In genomic region chr5:123049271-123049670, GRCm38 (mm10) we compare ENCODE assay signal across 9 mouse cellular contexts. TPM values are rescaled to one million over a fixed set of nuclear protein-coding genes. Genes with fewer than 3 reads are reported as not detected.
DNase-seq lines count a peak whose midpoint lies in the region; ATAC-seq lines count a peak whose summit lies in the region.
"Had no signal": no experiment of that assay in that cellular context is flagged by ENCODE, and none has a peak within 500 bp of the region (broad histone marks: within the 10 kb centered on the region; RNA-seq: fewer than 3 reads in every experiment).

No protein-coding gene starts in this region.

- peak; percentile 94 for DNase-seq in heart, adult 11 months
- no peak for DNase-seq in heart, adult 8-10 months (ENCODE audit: low spot score)
- peak; percentile 30 for DNase-seq in NIH3T3 (ENCODE audit: low read depth)
- DNase-seq in forelimb bud, embryonic 11.5 days (ENCODE audit: low read depth, low spot score) = peak; percentile 75
- DNase-seq in kidney, postnatal 36 days = peak; percentile 50 to 65
- peak; percentile 52 to 66 for DNase-seq in thymus, postnatal 36 days

- peak; percentile 79 for ATAC-seq in megakaryocyte-erythroid progenitor cell, adult 5-6 weeks (replicated peaks; ENCODE audit: low FRiP score, low TSS enrichment, poor library complexity, severe bottlenecking)
- no peak for ATAC-seq in monocyte, adult 5-6 weeks (replicated peaks; ENCODE audit: insufficient number of reproducible peaks, low FRiP score, low TSS enrichment, poor library complexity, severe bottlenecking)

RNA-seq across cellular contexts. Expression of gene Morn3, which starts 2.5 kb away (rescaled TPM):
- not detected for total RNA-seq in heart, adult 8-10 months (2022)
- not detected in 2 replicates for total RNA-seq in megakaryocyte-erythroid progenitor cell, adult 5-6 weeks (2014; fragmentation: Nextera tagmentation)
- not detected in 2 replicates for total RNA-seq in megakaryocyte-erythroid progenitor cell, adult 5-6 weeks (2017)
- total RNA-seq in monocyte, adult 5-6 weeks (2017) = not detected in 3 replicates
- total RNA-seq: MEL had no signal

RNA-seq across cellular contexts. Expression of gene Tmem120b, which starts 18.9 kb away (rescaled TPM):
- total RNA-seq in heart, adult 8-10 months (2022) = 10 to 100 TPM in 1 of 4 experiments, 1 to 10 TPM in 3; 7.7 to 10.7 (median 8.4) TPM
- total RNA-seq in megakaryocyte-erythroid progenitor cell, adult 5-6 weeks (2014; fragmentation: Nextera tagmentation) = 22.0 and 24.8 TPM in 2 replicates
- 4.0 and 12.6 TPM in 2 replicates for total RNA-seq in megakaryocyte-erythroid progenitor cell, adult 5-6 weeks (2017)
- total RNA-seq in monocyte, adult 5-6 weeks (2017) = 0.67 to 3.5 TPM (median 2.0 TPM) in 3 replicates

RNA-seq across cellular contexts. Expression of gene Orai1, which starts 34.4 kb away (rescaled TPM):
- 10 to 100 TPM; 13.3 to 16.3 (median 15.2) TPM for total RNA-seq in heart, adult 8-10 months (2022)
- total RNA-seq in megakaryocyte-erythroid progenitor cell, adult 5-6 weeks (2014; fragmentation: Nextera tagmentation) = 6.0 and 7.7 TPM in 2 replicates
- 3.9 and 4.9 TPM in 2 replicates for total RNA-seq in megakaryocyte-erythroid progenitor cell, adult 5-6 weeks (2017)
- total RNA-seq in monocyte, adult 5-6 weeks (2017) = 14.6 to 21.8 TPM (median 17.2 TPM) in 3 replicates

RNA-seq across cellular contexts. Expression of gene Kdm2b, which starts 59.6 kb away (rescaled TPM):
- 10 to 100 TPM; 12.7 to 14.9 (median 14.4) TPM for total RNA-seq in heart, adult 8-10 months (2022)
- 58.8 and 70.5 TPM in 2 replicates for total RNA-seq in megakaryocyte-erythroid progenitor cell, adult 5-6 weeks (2014; fragmentation: Nextera tagmentation)
- total RNA-seq in megakaryocyte-erythroid progenitor cell, adult 5-6 weeks (2017) = 62.3 and 64.0 TPM in 2 replicates
- 24.1 to 26.8 TPM (median 25.5 TPM) in 3 replicates for total RNA-seq in monocyte, adult 5-6 weeks (2017)
